ENCODE assay signal across 14 mouse cellular contexts in genomic region chr10:122570909-122571551, GRCm38 (mm10).
DNase-seq lines count a peak whose midpoint lies in the region; ATAC-seq and TF ChIP-seq lines count a peak whose summit lies in the region.
"Had no signal": no experiment of that assay in that cellular context is flagged by ENCODE, and none has a peak within 500 bp of the region (broad histone marks: within the 10 kb centered on the region; RNA-seq: fewer than 3 reads in every experiment).

No protein-coding gene starts in this region.

- WGBS in kidney, embryonic 14.5 days, result 8% methylated on average over 13 of the region's 13 CpGs
- 14% methylated on average over 13 of the region's 13 CpGs for WGBS in midbrain, embryonic 12.5 days

- peak overlapping the region; percentile 55; the same call in 1 of the 2 replicates for H3K27ac ChIP-seq in kidney, embryonic 14.5 days (ENCODE audit: low read depth, low read length)
- no peak overlapping the region for H3K27ac ChIP-seq in midbrain, embryonic 12.5 days (replicated peaks)
- H3K27ac ChIP-seq: embryonic facial prominence, embryonic 13.5 days had no signal

- CTCF ChIA-PET in Patski (lab: Charles Lee), result interaction anchor here (1.4 kb wide), 1 partner anchor 9 kb away, joined by 3 read pairs; no protein-coding TSS in a partner anchor

- no peaks in the 10 kb centered on the region for H3K36me3 ChIP-seq in kidney, embryonic 14.5 days (ENCODE audit: control insufficient read depth, insufficient read depth, low read length)
- H3K36me3 ChIP-seq in midbrain, embryonic 12.5 days, result no peaks in the 10 kb centered on the region
- H3K36me3 ChIP-seq: embryonic facial prominence, embryonic 13.5 days had no signal

- H3K4me1 ChIP-seq in kidney, embryonic 14.5 days (ENCODE audit: control insufficient read depth, insufficient read depth, low read length), result peaks cover 15% of the 10 kb centered on the region; the same call in 1 of the 2 replicates
- H3K4me1 ChIP-seq in midbrain, embryonic 12.5 days, result peaks cover 17% of the 10 kb centered on the region; the same call in 1 of the 2 replicates
- H3K4me1 ChIP-seq: embryonic facial prominence, embryonic 13.5 days; megakaryocyte, embryonic 14.5 days had no signal

- TF ChIP-seq CTCF in Patski (IDR thresholded peaks at IDR 0.05), result no peak

- no peaks in the 10 kb centered on the region for H3K9me3 ChIP-seq in kidney, embryonic 14.5 days (ENCODE audit: control insufficient read depth, low read length)
- H3K9me3 ChIP-seq in midbrain, embryonic 12.5 days, result no peaks in the 10 kb centered on the region
- H3K9me3 ChIP-seq: embryonic facial prominence, embryonic 13.5 days; megakaryocyte, embryonic 14.5 days had no signal

- POLR2A ChIA-PET in Patski (lab: Charles Lee), result no interaction called here

- no peak overlapping the region for H3K9ac ChIP-seq in kidney, embryonic 14.5 days (ENCODE audit: low read depth, low read length)
- H3K9ac ChIP-seq in midbrain, embryonic 12.5 days (replicated peaks), result no peak overlapping the region
- H3K9ac ChIP-seq: embryonic facial prominence, embryonic 13.5 days had no signal

- ATAC-seq in kidney, embryonic 14.5 days (ENCODE audit: low FRiP score, low TSS enrichment), result peak; percentile 86
- ATAC-seq in Patski, result peak; percentile 71
- peak; percentile 44; the same call in 1 of the 2 replicates for ATAC-seq in midbrain, embryonic 12.5 days (ENCODE audit: low FRiP score, low read depth)
- ATAC-seq in megakaryocyte progenitor cell, adult 5-6 weeks (replicated peaks; ENCODE audit: poor library complexity), result no peak

- in situ Hi-C loops in Patski (cut with MboI; ENCODE audit: low pct_unique_long_range_greater_than_20kb), result no loop called here

- no peak overlapping the region for H3K4me3 ChIP-seq in kidney, embryonic 14.5 days (ENCODE audit: low read length)
- no peak overlapping the region for H3K4me3 ChIP-seq in midbrain, embryonic 12.5 days
- H3K4me3 ChIP-seq: embryonic facial prominence, embryonic 13.5 days; megakaryocyte, embryonic 14.5 days had no signal

- no peaks in the 10 kb centered on the region for H3K27me3 ChIP-seq in kidney, embryonic 14.5 days (ENCODE audit: control insufficient read depth, insufficient read depth, low read length)
- no peaks in the 10 kb centered on the region for H3K27me3 ChIP-seq in Patski
- H3K27me3 ChIP-seq in midbrain, embryonic 12.5 days, result no peaks in the 10 kb centered on the region
- H3K27me3 ChIP-seq: embryonic facial prominence, embryonic 13.5 days; megakaryocyte, embryonic 14.5 days had no signal

- H3K4me2 ChIP-seq in kidney, embryonic 14.5 days (replicated peaks; ENCODE audit: low read depth, low read length), result 0 out of 2 replicates have a peak overlapping the region, but pooled peaks have one; percentile 3
- H3K4me2 ChIP-seq in midbrain, embryonic 12.5 days (replicated peaks), result no peak overlapping the region
- H3K4me2 ChIP-seq: embryonic facial prominence, embryonic 13.5 days had no signal

- DNase-seq in kidney, adult 11 months, result no peak
- DNase-seq in Patski (ENCODE audit: low read depth, low spot score), result peak; percentile 42
- DNase-seq in embryo, embryonic 11 days, result peak; percentile 44
- no peak for DNase-seq in urinary bladder, postnatal 10 days (ENCODE audit: low spot score)
- DNase-seq: adrenal gland, postnatal 10 days; cerebellum, adult 18-20 months; heart, postnatal 4 days; liver; thymus, adult 2 months had no signal

Comparison
In these comparisons a context has a peak if more than half of its experiments do, and no peak if none do; other contexts are left out.
1. DNase-seq: peak in Patski (single experiment) and embryo, embryonic 11 days (single experiment); none in kidney, adult 11 months (single experiment) and urinary bladder, postnatal 10 days (single experiment).